Mouse (Mus musculus) intestine, embryonic 14.5 days (tissue): ENCODE data around the gene Olfr656. TPM values are rescaled to one million over a fixed set of nuclear protein-coding genes. Genes with fewer than 3 reads are reported as not detected.

Experiments
- ATAC-seq: fragments of 200-750 bp; cut with Nextera tagmentation; replicated peaks from 2 replicates; pipeline ENCODE4 v1.8.0; 2017; ENCODE audit warnings: low read depth, moderate number of reproducible peaks, moderate TSS enrichment, moderate library complexity; ENCODE audit not compliant: low FRiP score, low TSS enrichment
- DNase-seq: peaks from one replicate; pipeline ENCODE4 v3.0.0-alpha.2; 2018; ENCODE audit warnings: low spot score
- H3K27ac ChIP-seq: fragments of 300-500 bp; sonication (generic); 2 replicates; pipeline ENCODE4 v1.5.1; 2014; ENCODE audit warnings: low read depth, mild to moderate bottlenecking, control low read depth
- H3K27me3 ChIP-seq: fragments of 300-500 bp; sonication (generic); replicated peaks from 2 replicates; pipeline ENCODE4 v1.6.1; 2014; ENCODE audit warnings: low read length, control low read depth; ENCODE audit not compliant: control insufficient read depth, insufficient read depth
- H3K36me3 ChIP-seq: fragments of 300-500 bp; sonication (generic); 2 replicates; pipeline ENCODE4 v1.6.1; 2014; ENCODE audit warnings: low read length, control low read depth; ENCODE audit not compliant: control insufficient read depth, insufficient read depth
- H3K4me1 ChIP-seq: fragments of 300-500 bp; sonication (generic); replicated peaks from 2 replicates; pipeline ENCODE4 v1.6.1; 2014; ENCODE audit warnings: low read length, control low read depth, mixed read lengths; ENCODE audit not compliant: control insufficient read depth, insufficient read depth
- H3K4me2 ChIP-seq: fragments of 300-500 bp; sonication (generic); 2 replicates; pipeline ENCODE4 v1.6.1; 2014; ENCODE audit warnings: low read length
- H3K4me3 ChIP-seq: fragments of 300-500 bp; sonication (generic); 2 replicates; pipeline ENCODE4 v1.5.1; 2014; ENCODE audit warnings: low read depth, low read length, control low read depth, mixed read lengths
- H3K9ac ChIP-seq: fragments of 300-500 bp; sonication (generic); 2 replicates; pipeline ENCODE4 v1.6.1; 2014; ENCODE audit warnings: mild to moderate bottlenecking, low read length
- H3K9me3 ChIP-seq: fragments of 300-500 bp; sonication (generic); 2 replicates; pipeline ENCODE4 v1.6.1; 2016; ENCODE audit warnings: low read length, control low read depth; ENCODE audit not compliant: control insufficient read depth
- WGBS: fragments of 180-500 bp; shearing (Covaris S2); extraction: QIAGEN DNeasy Blood & Tissue Kit; methylation state at CpG from one replicate; pipeline ENCODE4 v1.1.7; 2014; 5-methylcytosine and 5-hydroxymethylcytosine counted together
- polyA plus RNA-seq: library from polyadenylated mRNA; unstranded; fragments of >200 nt; fragmentation: Nextera tagmentation; extraction: Ambion mirVana; gene quantifications from 2 replicates; pipeline ENCODE4 v1.2.1, GENCODE M21; 2014

Olfr656 gene
- not detected in 2 replicates for polyA plus RNA-seq

DNA sequence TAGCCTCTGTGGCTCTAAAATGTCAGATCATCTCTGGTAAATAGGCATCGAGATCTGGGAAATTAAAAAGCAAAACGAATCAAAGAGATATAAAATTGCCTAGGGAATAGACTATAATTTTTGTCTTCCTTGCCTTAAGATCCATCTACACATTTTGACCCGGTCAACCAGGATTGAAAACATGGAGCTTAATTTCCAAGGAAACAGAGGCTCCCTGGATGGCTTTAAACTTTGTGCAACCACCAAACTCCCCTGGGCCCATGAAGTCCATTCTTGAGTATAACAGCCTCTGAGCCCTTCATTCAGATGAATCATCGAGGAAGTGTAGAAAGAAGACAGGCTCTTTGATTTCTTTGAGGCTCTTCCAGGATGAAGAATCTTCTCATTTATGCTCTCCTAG is at the start of gene Olfr656:
Gene Olfr656, plus strand, starts transcription at position 301 of the 400 bp plus-strand sequence.
- H3K9me3 ChIP-seq = no peaks in the 10 kb centered on the region
- no peak within 1 kb of the TSS for H3K4me2 ChIP-seq
- H3K9ac ChIP-seq = no peak within 1 kb of the TSS
- no peak for DNase-seq
- WGBS = 69% methylated on average over 4 of the region's 4 CpGs
- H3K27me3 ChIP-seq = no peaks in the 10 kb centered on the region
- no peak within 1 kb of the TSS for H3K4me3 ChIP-seq
- H3K4me1 ChIP-seq = no peaks in the 10 kb centered on the region
- no peak within 1 kb of the TSS for H3K27ac ChIP-seq
- no peaks in the 10 kb centered on the region for H3K36me3 ChIP-seq
- no peak for ATAC-seq

GRCm38 (mm10) chr7:104577014-104577413 is 36.7 kb upstream of the Olfr656 start, which contains the start of gene Olfr653:
Gene Olfr653, plus strand, starts transcription at chr7:104577314.
- WGBS = 63% methylated on average over 2 of the region's 2 CpGs
- no peaks in the 10 kb centered on the region for H3K36me3 ChIP-seq
- H3K27me3 ChIP-seq = no peaks in the 10 kb centered on the region

DNA sequence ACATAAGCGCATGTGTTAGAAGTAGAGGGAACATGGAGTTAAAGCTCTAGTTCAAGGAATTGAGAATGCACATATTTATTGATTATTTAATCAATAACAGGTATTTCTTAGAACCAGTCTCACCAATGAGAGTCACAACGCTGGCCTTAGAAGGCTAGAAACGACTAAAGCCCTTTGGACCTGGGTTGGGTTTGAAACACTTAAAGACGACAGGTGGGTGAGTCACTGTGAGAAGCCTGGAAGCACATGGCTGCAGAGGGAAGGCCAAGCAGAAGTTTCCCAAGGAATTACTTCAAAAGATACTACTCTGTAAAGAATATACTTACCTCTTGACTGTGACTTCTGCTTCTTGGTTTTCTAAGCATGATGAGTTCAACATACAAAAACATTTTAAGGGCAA is 32.9 kb upstream of the Olfr656 start:
- DNase-seq = no peak
- 83% methylated on average over 4 of the region's 4 CpGs for WGBS
- Histone ChIP-seq H3K36me3 (no peaks in the 10 kb centered on the region), H3K9me3 (no peaks in the 10 kb centered on the region), H3K4me1 (no peaks in the 10 kb centered on the region), H3K4me2 (no peak overlapping the region), H3K9ac (no peak overlapping the region), H3K27ac (no peak overlapping the region), H3K27me3 (no peaks in the 10 kb centered on the region), H3K4me3 (no peak overlapping the region)
- ATAC-seq = no peak

More at GRCm38 (mm10) chr7:104577014-104577413, 36.7 kb upstream of the Olfr656 start, which contains the start of gene Olfr653:
- H3K27ac ChIP-seq = no peak within 1 kb of the TSS
- ATAC-seq = no peak
- no peak within 1 kb of the TSS for H3K4me3 ChIP-seq
- no peak within 1 kb of the TSS for H3K4me2 ChIP-seq
- no peaks in the 10 kb centered on the region for H3K9me3 ChIP-seq
- no peak for DNase-seq
- no peak within 1 kb of the TSS for H3K9ac ChIP-seq
- no peaks in the 10 kb centered on the region for H3K4me1 ChIP-seq

- Histone ChIP-seq H3K27ac (no peak overlapping the region), H3K4me1 (no peaks in the 10 kb centered on the region), H3K9me3 (no peaks in the 10 kb centered on the region), H3K36me3 (no peaks in the 10 kb centered on the region), H3K9ac (no peak overlapping the region), H3K4me2 (no peak overlapping the region), H3K27me3 (no peaks in the 10 kb centered on the region), H3K4me3 (no peak overlapping the region)
- WGBS = 75% methylated on average over 4 of the region's 4 CpGs
- DNase-seq (no peak), ATAC-seq (no peak)
Observed at GRCm38 (mm10) chr7:104581429-104581828, 32.3 kb upstream of the Olfr656 start.

- no peaks in the 10 kb centered on the region for H3K27me3 ChIP-seq
- no peak within 1 kb of the TSS for H3K27ac ChIP-seq
- 68% methylated on average over 4 of the region's 4 CpGs for WGBS
- no peaks in the 10 kb centered on the region for H3K9me3 ChIP-seq
- no peaks in the 10 kb centered on the region for H3K36me3 ChIP-seq
- no peak within 1 kb of the TSS for H3K4me2 ChIP-seq
- no peaks in the 10 kb centered on the region for H3K4me1 ChIP-seq
- no peak within 1 kb of the TSS for H3K4me3 ChIP-seq
- no peak for ATAC-seq
- no peak within 1 kb of the TSS for H3K9ac ChIP-seq
- DNase-seq = no peak
Observed at GRCm38 (mm10) chr7:104586725-104587124, 27.0 kb upstream of the Olfr656 start, which contains the start of gene Olfr654. Gene Olfr654, plus strand, starts transcription at chr7:104587025.

- no peak overlapping the region for H3K9ac ChIP-seq
- H3K4me3 ChIP-seq = no peak overlapping the region
- ATAC-seq = no peak
- 86% methylated on average over 5 of the region's 5 CpGs for WGBS
- H3K27ac ChIP-seq = no peak overlapping the region
- H3K4me2 ChIP-seq = no peak overlapping the region
- no peaks in the 10 kb centered on the region for H3K9me3 ChIP-seq
- no peaks in the 10 kb centered on the region for H3K4me1 ChIP-seq
- no peaks in the 10 kb centered on the region for H3K36me3 ChIP-seq
- no peaks in the 10 kb centered on the region for H3K27me3 ChIP-seq
- DNase-seq = no peak
Observed at GRCm38 (mm10) chr7:104588274-104588673, 25.5 kb upstream of the Olfr656 start.

DNA sequence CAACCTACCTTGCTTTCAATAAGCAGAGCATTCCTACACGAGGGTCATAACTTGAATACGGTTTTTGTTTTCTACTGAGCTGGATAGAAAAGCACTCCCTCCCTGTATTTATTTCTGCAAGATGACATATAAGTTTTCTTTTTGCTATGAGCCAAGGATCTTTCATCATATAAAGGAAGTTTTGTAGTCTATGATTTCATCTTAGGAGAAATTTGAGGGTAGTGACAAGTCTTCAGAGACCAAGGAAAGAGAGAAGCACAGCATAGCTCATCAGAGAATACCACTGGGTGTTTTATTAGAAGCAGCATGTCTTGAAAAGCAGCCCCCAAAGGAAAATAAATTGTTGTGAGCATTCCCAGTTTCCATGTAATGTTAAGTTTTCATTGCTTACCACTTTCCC is 12.1 kb upstream of the Olfr656 start, which contains the start of gene Olfr655:
Gene Olfr655, minus strand, starts transcription at position 101 of the 400 bp plus-strand sequence.
- H3K36me3 ChIP-seq = no peaks in the 10 kb centered on the region
- no peak within 1 kb of the TSS for H3K27ac ChIP-seq
- H3K9me3 ChIP-seq = no peaks in the 10 kb centered on the region
- H3K27me3 ChIP-seq = no peaks in the 10 kb centered on the region
- H3K4me3 ChIP-seq = no peak within 1 kb of the TSS
- DNase-seq (no peak), ATAC-seq (no peak)
- H3K9ac ChIP-seq = no peak within 1 kb of the TSS
- WGBS = 91% methylated on average over 2 of the region's 2 CpGs
- H3K4me1 ChIP-seq = no peaks in the 10 kb centered on the region
- no peak within 1 kb of the TSS for H3K4me2 ChIP-seq

DNA sequence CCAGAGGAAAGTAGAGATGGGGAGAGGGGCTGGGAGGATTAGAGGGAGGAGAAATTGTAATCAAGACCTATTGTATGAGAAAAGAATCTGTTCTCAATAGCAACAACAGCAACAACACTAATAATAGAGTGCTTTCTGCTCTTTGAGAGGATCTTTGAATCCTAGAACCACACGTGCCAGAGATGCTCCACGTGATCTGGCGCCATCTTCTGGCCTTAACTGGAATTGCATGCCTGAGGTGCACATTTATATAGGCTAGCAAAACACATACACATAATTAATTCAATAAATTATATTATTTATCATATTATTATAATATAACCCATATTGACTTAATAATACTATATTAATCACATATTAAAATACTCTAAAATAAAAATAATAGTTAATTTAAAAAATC is 10.6 kb upstream of the Olfr656 start:
- Histone ChIP-seq H3K9me3 (no peaks in the 10 kb centered on the region), H3K4me2 (no peak overlapping the region), H3K9ac (no peak overlapping the region), H3K36me3 (no peaks in the 10 kb centered on the region), H3K4me1 (no peaks in the 10 kb centered on the region), H3K4me3 (no peak overlapping the region), H3K27me3 (no peaks in the 10 kb centered on the region), H3K27ac (no peak overlapping the region)
- ATAC-seq (no peak), DNase-seq (peak; percentile 54)
- WGBS = 13% methylated on average over 3 of the region's 3 CpGs

DNA sequence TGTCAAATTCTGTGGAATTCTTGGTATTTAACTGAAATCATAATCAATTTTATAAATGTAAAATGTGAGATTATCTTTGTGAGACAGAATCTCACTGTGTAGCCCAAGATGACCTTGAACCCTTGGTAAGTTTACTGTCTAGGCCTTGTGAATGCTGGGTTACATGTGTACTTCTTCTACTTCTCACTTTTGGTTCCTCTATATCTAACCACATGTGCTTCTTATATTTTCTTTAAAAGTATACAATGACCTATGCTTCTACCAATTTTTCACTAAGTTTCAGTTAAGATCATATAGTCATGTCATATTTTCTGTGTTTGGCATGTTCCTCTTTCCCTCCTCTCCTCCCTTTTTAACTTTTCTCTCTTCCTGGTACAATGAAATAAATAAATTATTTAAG is 9.0 kb upstream of the Olfr656 start:
- H3K36me3 ChIP-seq = no peaks in the 10 kb centered on the region
- H3K9me3 ChIP-seq = no peaks in the 10 kb centered on the region
- no peak overlapping the region for H3K9ac ChIP-seq
- no peak for DNase-seq
- H3K27ac ChIP-seq = no peak overlapping the region
- ATAC-seq = no peak
- H3K27me3 ChIP-seq = no peaks in the 10 kb centered on the region
- no peak overlapping the region for H3K4me2 ChIP-seq
- H3K4me3 ChIP-seq = no peak overlapping the region
- no peaks in the 10 kb centered on the region for H3K4me1 ChIP-seq
